In genomic region chr1:38987865-38988211, GRCm38 (mm10) we compare ENCODE assay signal across 8 mouse cellular contexts. TPM values are rescaled to one million over a fixed set of nuclear protein-coding genes. Genes with fewer than 3 reads are reported as not detected.
DNase-seq lines count a peak whose midpoint lies in the region; ATAC-seq and TF ChIP-seq lines count a peak whose summit lies in the region.

No protein-coding gene starts in this region.

- H3K4me1 ChIP-seq in lung, adult 2 months (ENCODE audit: control insufficient read depth, insufficient read depth, low read length) = peaks cover 6% of the 10 kb centered on the region; the same call in 1 of the 2 replicates
- H3K4me1 ChIP-seq in embryonic facial prominence, embryonic 15.5 days = peaks cover 13% of the 10 kb centered on the region
- H3K4me1 ChIP-seq in limb, embryonic 12.5 days (replicated peaks) = peaks cover 13% of the 10 kb centered on the region
- peaks cover 15% of the 10 kb centered on the region for H3K4me1 ChIP-seq in olfactory bulb, adult 2 months (ENCODE audit: control insufficient read depth, insufficient read depth, low read length)

- H3K36me3 ChIP-seq in embryonic facial prominence, embryonic 15.5 days = peaks cover 13% of the 10 kb centered on the region
- H3K36me3 ChIP-seq in limb, embryonic 12.5 days = peaks cover 24% of the 10 kb centered on the region

- H3K9ac ChIP-seq in embryonic facial prominence, embryonic 15.5 days = peak overlapping the region; percentile 72
- H3K9ac ChIP-seq in limb, embryonic 12.5 days (replicated peaks) = peak overlapping the region; percentile 80

- WGBS in lung, adult 2 months = under 1% methylated on average over 25 of the region's 25 CpGs
- WGBS in embryonic facial prominence, embryonic 15.5 days = under 1% methylated on average over 25 of the region's 25 CpGs
- WGBS in limb, embryonic 12.5 days = under 1% methylated on average over 25 of the region's 25 CpGs
- under 1% methylated on average over 25 of the region's 25 CpGs for WGBS in olfactory bulb, adult 2 months

- ATAC-seq in embryonic facial prominence, embryonic 15.5 days (ENCODE audit: insufficient number of reproducible peaks, low FRiP score, low TSS enrichment, low read depth) = peak; percentile 85
- ATAC-seq in limb, embryonic 12.5 days (ENCODE audit: insufficient number of reproducible peaks, insufficient read depth, low FRiP score, low TSS enrichment, low read depth) = peak; percentile 88; the same call in 1 of the 2 replicates

- no peaks in the 10 kb centered on the region for H3K27me3 ChIP-seq in embryonic facial prominence, embryonic 15.5 days
- H3K27me3 ChIP-seq in limb, embryonic 12.5 days = no peaks in the 10 kb centered on the region

- peak overlapping the region; percentile 70 for H3K4me2 ChIP-seq in embryonic facial prominence, embryonic 15.5 days (replicated peaks)
- H3K4me2 ChIP-seq in limb, embryonic 12.5 days = peak overlapping the region; percentile 65

- DNase-seq in lung, adult 2 months = no peak
- DNase-seq in lung, postnatal 10 days = no peak
- DNase-seq in spleen, postnatal 36 days (ENCODE audit: low spot score in 2 of 2) = no peak
- DNase-seq in frontal cortex, postnatal 10 days (ENCODE audit: low spot score in 2 of 2) = no peak
- DNase-seq in layer of hippocampus, adult 9-10 months (ENCODE audit: low spot score) = no peak

- H3K4me3 ChIP-seq in lung, adult 2 months (replicated peaks; ENCODE audit: extremely low read depth, low read depth, low read length) = peak overlapping the region; percentile 70
- peak overlapping the region; percentile 73 for H3K4me3 ChIP-seq in embryonic facial prominence, embryonic 15.5 days (replicated peaks)
- peak overlapping the region; percentile 74 for H3K4me3 ChIP-seq in limb, embryonic 12.5 days (replicated peaks)
- peak overlapping the region; percentile 93 for H3K4me3 ChIP-seq in olfactory bulb, adult 2 months (ENCODE audit: insufficient read depth, low read depth, low read length)

- no peak for TF ChIP-seq CTCF in lung, adult 2 months (IDR thresholded peaks at IDR 0.05; ENCODE audit: insufficient read depth, low read length)
- no peak for TF ChIP-seq CTCF in olfactory bulb, adult 2 months (IDR thresholded peaks at IDR 0.05; ENCODE audit: insufficient read depth, low read depth, low read length)

- peak overlapping the region; percentile 86 for H3K27ac ChIP-seq in embryonic facial prominence, embryonic 15.5 days (replicated peaks)
- H3K27ac ChIP-seq in limb, embryonic 12.5 days = peak overlapping the region; percentile 91
- peak overlapping the region; percentile 69 for H3K27ac ChIP-seq in olfactory bulb, adult 2 months (ENCODE audit: insufficient read depth, low read depth, low read length)

- no peaks in the 10 kb centered on the region for H3K9me3 ChIP-seq in embryonic facial prominence, embryonic 15.5 days (replicated peaks)
- no peaks in the 10 kb centered on the region for H3K9me3 ChIP-seq in limb, embryonic 12.5 days

- TF ChIP-seq POLR2A in lung, adult 2 months (IDR thresholded peaks at IDR 0.05; ENCODE audit: borderline replicate concordance, extremely low read depth, low read depth, low read length) = 0 out of 2 replicates have a peak, but pooled peaks have one; percentile 5
- TF ChIP-seq POLR2A in olfactory bulb, adult 2 months (IDR thresholded peaks at IDR 0.05; ENCODE audit: insufficient read depth, low read depth, low read length) = no peak

RNA-seq across cellular contexts. Expression of gene Pdcl3, which starts 2.4 kb away (rescaled TPM):
- 25.7 and 44.5 TPM in 2 replicates for polyA plus RNA-seq in lung, adult 2 months (2012; rRNA removed)
- polyA plus RNA-seq in embryonic facial prominence, embryonic 15.5 days (2015; fragmentation: Nextera tagmentation; extraction: Ambion mirVana) = 156 and 164 TPM in 2 replicates
- polyA plus RNA-seq in limb, embryonic 12.5 days (2016; fragmentation: Nextera tagmentation; extraction: Ambion mirVana) = 154 and 157 TPM in 2 replicates
- polyA plus RNA-seq in olfactory bulb, adult 2 months (2012; ENCODE audit: insufficient read depth, insufficient read length, low replicate concordance, missing spikeins) = not detected in 2 replicates

RNA-seq across cellular contexts. Expression of gene Nms, which starts 48.9 kb away (rescaled TPM):
- polyA plus RNA-seq in lung, adult 2 months (2012; rRNA removed) = not detected in 2 replicates
- polyA plus RNA-seq in embryonic facial prominence, embryonic 15.5 days (2015; fragmentation: Nextera tagmentation; extraction: Ambion mirVana) = not detected in 2 replicates
- not detected in 2 replicates for polyA plus RNA-seq in limb, embryonic 12.5 days (2016; fragmentation: Nextera tagmentation; extraction: Ambion mirVana)
- not detected in 2 replicates for polyA plus RNA-seq in olfactory bulb, adult 2 months (2012; ENCODE audit: insufficient read depth, insufficient read length, low replicate concordance, missing spikeins)
